Mouse (Mus musculus) ES-Bruce4 (cell line): ENCODE results near the gene Stk38. TPM values are rescaled to one million over a fixed set of nuclear protein-coding genes. Genes with fewer than 3 reads are reported as not detected.

Experiments
- H3K27ac ChIP-seq: 2 replicates; pipeline ENCODE4 v1.5.1; 2012; ENCODE audit warnings: low read length, inconsistent platforms; ENCODE audit not compliant: insufficient read depth
- H3K27me3 ChIP-seq: 2 replicates; pipeline ENCODE4 v1.6.1; 2012; ENCODE audit warnings: mild to moderate bottlenecking, low read length, inconsistent platforms; ENCODE audit not compliant: control insufficient read depth, poor library complexity, insufficient read depth, severe bottlenecking
- H3K36me3 ChIP-seq: 2 replicates; pipeline ENCODE4 v1.6.1; 2012; ENCODE audit warnings: inconsistent platforms, mild to moderate bottlenecking, low read length, moderate library complexity; ENCODE audit not compliant: control insufficient read depth, poor library complexity, insufficient read depth, severe bottlenecking
- H3K4me1 ChIP-seq: one replicate; pipeline ENCODE4 v1.8.1; 2011; ENCODE audit warnings: low read length; ENCODE audit not compliant: control insufficient read depth, insufficient read depth
- H3K4me3 ChIP-seq: 2 replicates; pipeline ENCODE4 v1.5.1; 2011; ENCODE audit warnings: low read depth, mild to moderate bottlenecking, low read length
- H3K9ac ChIP-seq: 2 replicates; pipeline ENCODE4 v1.6.1; 2012; ENCODE audit warnings: low read depth, mild to moderate bottlenecking, inconsistent platforms; ENCODE audit not compliant: poor library complexity, severe bottlenecking
- H3K9me3 ChIP-seq: replicated peaks from 2 replicates; pipeline ENCODE4 v1.6.1; 2012; ENCODE audit warnings: mild to moderate bottlenecking, low read length, inconsistent platforms; ENCODE audit not compliant: control insufficient read depth, poor library complexity, insufficient read depth, severe bottlenecking
- CTCF ChIP-seq: IDR thresholded peaks from one replicate; pipeline ENCODE4 v1.8.1; 2011; ENCODE audit warnings: low read depth, low read length
- EP300 ChIP-seq: IDR thresholded peaks from 2 replicates; pipeline ENCODE4 v1.6.1; 2011; ENCODE audit warnings: low read depth, low read length; ENCODE audit not compliant: insufficient read depth
- POLR2A ChIP-seq: IDR thresholded peaks from one replicate; pipeline ENCODE4 v1.8.1; 2011; ENCODE audit warnings: low read length; ENCODE audit not compliant: insufficient read depth
- polyA plus RNA-seq: library from polyadenylated mRNA; stranded (reverse); fragments of >200 nt; gene quantifications from 2 replicates; pipeline ENCODE4 v1.2.4, GENCODE M21; 2011; ENCODE audit warnings: low read depth; ENCODE audit not compliant: missing spikeins, insufficient read depth, insufficient read length

Gene Stk38
- polyA plus RNA-seq, 1 experiment = 171 TPM

- H3K27me3 ChIP-seq = no peaks in the 10 kb centered on the region
- H3K9ac ChIP-seq = no peak overlapping the region
These were observed 71.7 kb downstream of the Stk38 start for GRCm38 (mm10) chr17:28936133-28936532.

GRCm38 (mm10) chr17:28934120-28934916, 73.5 kb downstream of the Stk38 start:
- Histone ChIP-seq H3K27me3 (no peaks in the 10 kb centered on the region), H3K9ac (no peak overlapping the region), H3K36me3 (no peaks in the 10 kb centered on the region), H3K9me3 (peaks cover 14% of the 10 kb centered on the region), H3K4me1 (peaks cover 2% of the 10 kb centered on the region), H3K27ac (no peak overlapping the region), H3K4me3 (no peak overlapping the region)
- TF ChIP-seq POLR2A = no peak
- no peak for TF ChIP-seq EP300
- no peak for TF ChIP-seq CTCF

More at GRCm38 (mm10) chr17:28936133-28936532, 71.7 kb downstream of the Stk38 start:
- H3K27ac ChIP-seq = no peak overlapping the region
- H3K9me3 ChIP-seq = peaks cover 20% of the 10 kb centered on the region
- TF ChIP-seq POLR2A = no peak
- no peak for TF ChIP-seq EP300
- TF ChIP-seq CTCF = no peak
- H3K4me3 ChIP-seq = no peak overlapping the region
- no peaks in the 10 kb centered on the region for H3K36me3 ChIP-seq
- H3K4me1 ChIP-seq = no peaks in the 10 kb centered on the region

GRCm38 (mm10) chr17:28932274-28932673, 75.5 kb downstream of the Stk38 start:
- H3K4me1 ChIP-seq = peaks cover 2% of the 10 kb centered on the region
- H3K9ac ChIP-seq = no peak overlapping the region
- TF ChIP-seq CTCF (no peak), POLR2A (no peak), EP300 (no peak)
- H3K27me3 ChIP-seq = no peaks in the 10 kb centered on the region
- H3K36me3 ChIP-seq = no peaks in the 10 kb centered on the region
- H3K27ac ChIP-seq = no peak overlapping the region
- peaks cover 14% of the 10 kb centered on the region for H3K9me3 ChIP-seq
- no peak overlapping the region for H3K4me3 ChIP-seq

GRCm38 (mm10) chr17:28931436-28932211, 76.2 kb downstream of the Stk38 start:
- TF ChIP-seq CTCF (no peak), POLR2A (no peak), EP300 (no peak)
- H3K27ac ChIP-seq = peak overlapping the region; percentile 48
- no peaks in the 10 kb centered on the region for H3K36me3 ChIP-seq
- peak overlapping the region; percentile 13; the same call in 1 of the 2 replicates for H3K4me3 ChIP-seq
- H3K27me3 ChIP-seq = no peaks in the 10 kb centered on the region
- peaks cover 6% of the 10 kb centered on the region for H3K4me1 ChIP-seq
- H3K9ac ChIP-seq = no peak overlapping the region
- H3K9me3 ChIP-seq = peaks cover 7% of the 10 kb centered on the region

- peak overlapping the region; percentile 28 for H3K9ac ChIP-seq
- no peaks in the 10 kb centered on the region for H3K27me3 ChIP-seq
- peak overlapping the region; percentile 73 for H3K27ac ChIP-seq
- TF ChIP-seq CTCF = peak; percentile 28
- TF ChIP-seq EP300 = no peak
- TF ChIP-seq POLR2A = no peak
- H3K36me3 ChIP-seq = no peaks in the 10 kb centered on the region
- H3K4me3 ChIP-seq = peak overlapping the region; percentile 32
- peaks cover 6% of the 10 kb centered on the region for H3K4me1 ChIP-seq
- H3K9me3 ChIP-seq = no peaks in the 10 kb centered on the region
These were observed 77.3 kb downstream of the Stk38 start for GRCm38 (mm10) chr17:28930392-28931074.
